Mouse (Mus musculus) liver, adult (tissue): ENCODE data around the gene Prr7.
A peak's percentile ranks its signal among the peaks of the same experiment; 100 is the strongest.

Experiments
- GATA4 ChIP-seq: IDR thresholded peaks from 2 replicates; pipeline ENCODE4 v1.6.1; 2014; ENCODE audit warnings: mild to moderate bottlenecking, low read length; ENCODE audit not compliant: insufficient replicate concordance

The Prr7 gene

GRCm38 (mm10) chr13:55470372-55470771 is 6.3 kb downstream of the Prr7 start:
- no peak for TF ChIP-seq GATA4

DNA sequence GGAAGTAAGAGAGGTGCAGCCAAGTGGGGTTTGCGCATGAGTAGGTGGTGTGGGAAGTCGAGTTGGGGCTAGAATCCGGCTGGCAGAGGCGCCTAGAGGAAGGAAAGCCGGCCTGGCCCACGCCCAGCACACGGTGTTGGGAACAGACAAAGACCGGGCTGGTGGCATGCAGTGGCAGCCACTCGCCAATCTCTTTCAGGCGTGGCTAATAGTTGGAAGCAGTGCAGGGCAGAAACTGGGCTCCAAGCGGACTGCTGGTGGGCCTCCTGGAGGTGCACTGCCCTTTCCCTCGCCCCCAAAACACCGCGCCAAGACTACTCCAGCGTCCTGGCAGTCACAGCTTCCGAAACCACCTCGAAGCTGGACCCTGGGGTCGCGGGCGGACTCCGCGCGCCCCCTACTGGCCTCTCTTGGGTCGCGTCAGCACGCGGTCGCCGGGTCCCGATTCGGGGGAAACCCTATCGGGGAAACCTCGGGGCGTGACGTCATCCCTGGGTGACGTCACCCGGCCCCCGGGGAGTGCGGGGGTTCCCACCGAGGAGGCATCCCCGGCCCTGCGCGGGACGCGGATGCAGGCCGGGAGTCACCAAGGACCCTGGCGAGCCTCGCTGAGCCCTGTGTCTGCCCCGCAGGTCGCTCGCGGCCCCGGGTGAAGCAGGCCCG is 7.2 kb downstream of the Prr7 start:
- TF ChIP-seq GATA4 = no peak; the same call in 1 of the 2 replicates

GRCm38 (mm10) chr13:55471819-55472131 is 7.7 kb downstream of the Prr7 start:
- no peak for TF ChIP-seq GATA4

- TF ChIP-seq GATA4 = no peak
Measured at GRCm38 (mm10) chr13:55472132-55473022, 8.3 kb downstream of the Prr7 start.

DNA sequence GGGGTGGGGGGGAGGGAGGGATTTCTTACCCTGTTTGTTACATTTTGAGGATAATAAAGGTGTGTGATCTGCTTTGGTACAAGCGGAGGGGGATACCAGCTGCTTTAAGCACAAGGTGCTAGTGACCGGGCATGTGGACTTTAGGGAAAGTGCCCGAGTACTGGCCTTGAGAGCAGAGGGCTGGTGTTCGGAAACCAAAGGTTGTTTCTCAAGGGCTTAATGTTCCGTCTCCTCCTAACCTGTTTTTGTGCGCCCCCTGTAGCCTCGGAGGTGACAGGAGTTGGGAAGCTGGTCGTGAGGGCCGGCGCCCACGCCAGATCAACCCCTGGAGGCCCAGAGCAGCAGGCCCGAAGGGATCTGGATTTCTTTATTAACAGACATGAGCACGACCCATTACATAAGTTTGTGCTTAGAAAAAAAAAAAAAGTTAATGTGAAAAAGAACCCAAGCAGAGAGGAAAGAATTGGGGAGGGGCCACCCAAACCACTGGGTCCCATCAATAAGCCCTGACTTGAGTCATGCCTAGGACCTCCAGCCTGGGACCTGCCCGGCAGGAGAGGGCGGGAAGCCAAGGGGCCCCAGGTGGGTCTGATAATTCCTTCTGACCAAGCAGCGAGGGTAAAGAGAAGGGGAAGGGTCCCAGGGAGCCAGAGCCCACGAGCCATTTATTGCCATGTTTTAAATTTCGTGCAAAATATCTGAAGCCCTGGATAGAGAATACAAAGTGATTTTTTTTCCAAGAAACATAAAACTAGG is 9.2 kb downstream of the Prr7 start:
- no peak for TF ChIP-seq GATA4

DNA sequence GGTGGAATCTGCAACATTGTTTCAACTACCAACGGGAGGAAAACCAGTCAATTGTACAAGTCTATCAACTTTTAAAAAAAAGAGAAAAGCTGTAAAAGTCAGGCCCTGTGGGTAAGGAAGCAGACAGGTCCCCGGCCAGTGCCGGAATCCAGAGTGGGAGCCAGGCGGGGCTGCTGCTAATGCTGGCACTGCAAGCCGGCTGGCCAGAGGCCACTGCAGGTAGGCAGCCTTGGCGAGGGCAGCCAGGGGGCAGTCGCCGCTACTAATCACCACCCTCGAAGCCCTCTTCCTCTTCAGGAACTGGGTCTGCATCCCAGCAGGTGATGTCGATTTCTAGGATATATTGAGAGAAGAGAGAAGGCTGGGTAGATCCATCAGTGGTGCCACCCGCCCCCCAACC is 9.9 kb downstream of the Prr7 start:
- TF ChIP-seq GATA4 = no peak

DNA sequence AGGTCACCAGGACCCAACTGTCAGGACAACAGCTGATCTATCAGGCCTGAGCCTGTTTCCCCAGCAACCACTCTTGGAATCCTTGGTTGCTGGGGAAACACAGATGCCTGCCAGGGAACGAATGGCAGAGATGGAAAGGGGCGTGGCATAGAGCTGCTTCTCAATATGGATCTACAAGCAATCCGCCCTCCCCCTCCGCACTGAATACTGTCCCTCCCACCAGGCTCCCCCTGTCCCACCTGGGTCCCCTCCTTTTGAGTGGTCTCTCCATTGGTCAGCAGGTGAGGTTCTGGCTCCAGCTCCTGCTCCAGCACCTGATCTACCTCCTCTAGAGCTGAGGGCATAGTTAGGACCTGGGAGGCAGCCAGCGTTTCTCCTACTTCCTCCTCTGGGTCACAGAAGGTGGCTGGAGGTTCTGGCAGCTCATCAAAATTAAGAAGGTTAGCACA is 10.6 kb downstream of the Prr7 start:
- TF ChIP-seq GATA4 = no peak

GRCm38 (mm10) chr13:55475750-55476149 is 11.7 kb downstream of the Prr7 start:
- TF ChIP-seq GATA4 = no peak

GRCm38 (mm10) chr13:55476256-55476655 is 12.2 kb downstream of the Prr7 start:
- no peak for TF ChIP-seq GATA4

DNA sequence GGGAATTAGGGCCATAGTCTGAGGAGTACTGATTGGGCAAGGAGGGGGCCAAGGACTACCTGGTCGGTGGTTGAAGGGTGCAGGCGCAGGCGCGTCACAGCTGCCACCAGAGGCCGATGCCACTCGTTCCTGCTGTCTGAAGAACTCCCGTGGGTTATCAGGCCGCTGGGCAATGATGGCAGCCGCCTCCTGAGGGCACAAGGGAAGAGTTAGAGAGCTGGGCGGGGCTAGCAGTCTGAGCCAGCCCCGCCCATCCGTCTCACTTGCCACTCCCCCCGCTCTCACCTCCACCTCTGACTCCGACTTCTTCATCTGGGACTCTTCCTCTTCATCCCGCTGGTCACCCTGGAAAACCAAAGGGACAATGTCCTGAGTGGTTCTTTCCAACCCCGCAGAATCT is 13.4 kb downstream of the Prr7 start:
- no peak for TF ChIP-seq GATA4

- TF ChIP-seq GATA4 = no peak
Measured at GRCm38 (mm10) chr13:55478036-55478435, 14.0 kb downstream of the Prr7 start.

GRCm38 (mm10) chr13:55479008-55479407 is 14.9 kb downstream of the Prr7 start:
- TF ChIP-seq GATA4 = peak; percentile 72; the same call in 1 of the 2 replicates

DNA sequence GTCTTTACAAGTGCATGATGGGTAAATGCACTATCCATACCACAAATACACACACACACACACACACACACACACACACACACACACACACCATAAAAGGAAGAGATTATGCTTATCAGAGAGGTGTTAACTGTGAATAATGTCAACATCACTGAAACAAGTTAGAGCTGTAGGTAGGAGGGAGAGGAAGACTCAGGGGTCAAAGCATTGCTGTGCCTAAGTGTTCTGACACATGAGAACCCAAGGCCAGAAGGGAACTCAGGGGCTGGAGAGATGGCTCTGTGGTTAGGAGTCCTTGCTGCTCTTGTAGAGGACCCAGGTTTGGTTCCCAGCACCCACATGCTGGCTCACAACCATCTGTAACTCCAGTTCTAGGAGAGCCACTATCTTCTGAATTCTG is 15.9 kb downstream of the Prr7 start:
- TF ChIP-seq GATA4 = no peak

GRCm38 (mm10) chr13:55482542-55482941 is 18.5 kb downstream of the Prr7 start:
- TF ChIP-seq GATA4 = no peak

DNA sequence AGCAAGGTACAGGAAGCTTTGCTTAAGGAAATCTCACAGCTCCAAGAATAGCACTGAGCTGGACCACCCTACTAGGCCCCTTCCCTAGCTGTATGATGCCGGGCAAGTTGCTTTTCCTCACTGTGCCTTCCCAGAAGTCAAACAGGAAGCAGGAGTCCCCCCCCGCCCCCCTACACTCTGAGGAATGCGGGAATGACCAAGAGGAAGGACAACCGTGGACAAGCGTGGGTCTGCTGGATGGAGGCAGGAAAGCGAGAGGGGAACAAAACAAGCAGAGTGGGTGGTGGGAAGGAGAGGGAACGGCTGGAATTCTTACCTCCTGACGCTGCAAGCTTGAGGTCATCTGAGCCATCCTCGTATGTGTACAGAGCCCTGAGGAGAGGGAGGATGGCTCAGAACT is 19.0 kb downstream of the Prr7 start:
- TF ChIP-seq GATA4 = no peak

DNA sequence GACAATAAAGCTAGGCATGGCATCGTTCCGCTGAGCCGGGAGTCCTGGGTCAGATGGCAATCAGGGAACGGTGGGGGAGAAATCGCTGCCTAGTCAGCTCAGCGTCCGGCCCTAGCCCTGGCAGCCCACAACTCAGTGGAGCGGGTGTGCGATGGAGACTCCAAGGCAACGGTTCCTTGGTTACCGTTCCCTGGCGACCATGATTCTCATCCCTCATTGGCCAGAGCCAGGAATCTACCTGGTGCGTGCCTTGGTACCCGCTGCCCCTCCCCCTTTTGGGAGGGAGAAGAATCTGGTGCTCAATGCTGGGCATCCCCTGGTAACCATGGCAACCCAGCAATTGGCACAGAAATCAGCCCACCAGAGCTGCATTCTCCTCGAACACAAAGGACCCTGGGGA is 19.5 kb downstream of the Prr7 start:
- no peak for TF ChIP-seq GATA4
